Mouse (Mus musculus): ENCODE results near the gene Nr1i3. TPM values are rescaled to one million over a fixed set of nuclear protein-coding genes. Genes with fewer than 3 reads are reported as not detected.

Gene Nr1i3
- polyA plus RNA-seq, 1 experiment, result 28.9 TPM

GRCm38 (mm10) chr1:171223168-171223567, 9.4 kb downstream of the Nr1i3 start:
- TF ChIP-seq POLR2A (IDR thresholded peaks at IDR 0.05; ENCODE audit: low read depth, low read length) (no peak), CTCF (IDR thresholded peaks at IDR 0.05; ENCODE audit: extremely low read depth, insufficient read length, insufficient replicate concordance, low read depth, low read length) (no peak)
- peaks cover 22% of the 10 kb centered on the region for H3K36me3 ChIP-seq (ENCODE audit: control insufficient read depth, insufficient read depth, low read length)
- H3K4me3 ChIP-seq (ENCODE audit: low read depth, low read length), result peak overlapping the region; percentile 84
- 71% methylated on average over 6 of the region's 6 CpGs for WGBS
- H3K27ac ChIP-seq (ENCODE audit: insufficient read depth, low read depth, low read length), result peak overlapping the region; percentile 66; the same call in 1 of the 2 replicates
- H3K27me3 ChIP-seq (ENCODE audit: control insufficient read depth, insufficient read depth, low read length), result no peaks in the 10 kb centered on the region
- peaks cover 14% of the 10 kb centered on the region for H3K4me1 ChIP-seq (ENCODE audit: control insufficient read depth, insufficient read depth, insufficient read length, low read length)

DNA sequence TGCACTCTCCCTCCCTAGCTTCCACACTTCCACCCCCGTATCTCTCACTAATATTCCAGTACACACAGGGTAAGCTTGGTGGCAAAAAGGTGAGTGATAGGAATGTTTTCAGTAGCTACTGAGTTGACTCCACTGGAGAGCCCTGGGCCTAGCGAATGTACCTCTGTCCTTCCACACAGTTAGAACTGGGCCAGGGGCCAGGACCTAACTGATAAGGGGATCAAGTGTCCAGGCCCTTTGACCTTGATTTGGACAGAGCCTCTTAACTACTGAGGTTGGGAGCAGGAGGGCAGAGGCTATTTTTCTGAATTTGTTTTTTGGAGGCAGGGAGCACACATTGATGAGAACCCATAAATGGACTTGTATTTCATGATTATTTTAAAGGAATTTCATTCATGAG, 10.0 kb downstream of the Nr1i3 start:
- TF ChIP-seq POLR2A (IDR thresholded peaks at IDR 0.05; ENCODE audit: low read depth, low read length), result no peak
- TF ChIP-seq CTCF (IDR thresholded peaks at IDR 0.05; ENCODE audit: extremely low read depth, insufficient read length, insufficient replicate concordance, low read depth, low read length), result no peak
- WGBS, result 64% methylated on average over 2 of the region's 2 CpGs
- H3K27me3 ChIP-seq (ENCODE audit: control insufficient read depth, insufficient read depth, low read length), result no peaks in the 10 kb centered on the region
- no peak overlapping the region for H3K27ac ChIP-seq (ENCODE audit: insufficient read depth, low read depth, low read length)
- H3K4me3 ChIP-seq (ENCODE audit: low read depth, low read length), result no peak overlapping the region
- H3K36me3 ChIP-seq (ENCODE audit: control insufficient read depth, insufficient read depth, low read length), result peaks cover 15% of the 10 kb centered on the region
- H3K4me1 ChIP-seq (ENCODE audit: control insufficient read depth, insufficient read depth, insufficient read length, low read length), result peaks cover 14% of the 10 kb centered on the region

- Histone ChIP-seq H3K27me3 (ENCODE audit: control insufficient read depth, insufficient read depth, low read length) (no peaks in the 10 kb centered on the region), H3K4me1 (ENCODE audit: control insufficient read depth, insufficient read depth, insufficient read length, low read length) (peaks cover 14% of the 10 kb centered on the region), H3K36me3 (ENCODE audit: control insufficient read depth, insufficient read depth, low read length) (peaks cover 5% of the 10 kb centered on the region; the same call in 1 of the 2 replicates), H3K4me3 (ENCODE audit: low read depth, low read length) (no peak within 1 kb of the TSS), H3K27ac (ENCODE audit: insufficient read depth, low read depth, low read length) (no peak within 1 kb of the TSS)
- no peak for TF ChIP-seq CTCF (IDR thresholded peaks at IDR 0.05; ENCODE audit: extremely low read depth, insufficient read length, insufficient replicate concordance, low read depth, low read length)
- no peak for TF ChIP-seq POLR2A (IDR thresholded peaks at IDR 0.05; ENCODE audit: low read depth, low read length)
- WGBS, result 78% methylated on average over 5 of the region's 5 CpGs
Measured at GRCm38 (mm10) chr1:171224857-171225256, 11.1 kb downstream of the Nr1i3 start, which contains the start of gene Apoa2. Apoa2 (plus strand) TSS chr1:171225054.

DNA sequence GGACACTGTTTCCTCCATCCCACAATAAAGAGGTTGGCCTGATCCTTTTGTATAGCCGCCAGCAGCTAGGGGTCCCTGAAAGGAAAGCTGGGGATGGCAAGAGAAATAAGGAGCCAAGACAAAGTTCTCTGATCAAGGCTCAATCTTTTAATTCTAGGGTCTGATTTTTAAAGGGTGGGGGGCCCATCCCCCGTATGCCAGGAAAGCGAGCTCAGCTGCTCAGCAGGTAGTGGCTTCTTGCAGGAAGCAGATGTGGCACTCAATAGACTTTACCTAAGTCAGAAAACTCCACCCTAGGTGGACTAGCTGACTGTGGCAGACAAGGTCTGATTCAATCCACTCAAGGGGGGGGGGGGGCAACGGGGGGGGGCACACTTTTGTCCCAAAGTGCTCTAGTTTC, 13.0 kb downstream of the Nr1i3 start:
- TF ChIP-seq POLR2A (IDR thresholded peaks at IDR 0.05; ENCODE audit: low read depth, low read length), result no peak
- TF ChIP-seq CTCF (IDR thresholded peaks at IDR 0.05; ENCODE audit: extremely low read depth, insufficient read length, insufficient replicate concordance, low read depth, low read length), result no peak
- no peak overlapping the region for H3K27ac ChIP-seq (ENCODE audit: insufficient read depth, low read depth, low read length)
- 0 out of 2 replicates have a peak, but pooled peaks cover 1% of the 10 kb centered on the region for H3K36me3 ChIP-seq (ENCODE audit: control insufficient read depth, insufficient read depth, low read length)
- WGBS, result 63% methylated on average over 4 of the region's 4 CpGs
- no peaks in the 10 kb centered on the region for H3K27me3 ChIP-seq (ENCODE audit: control insufficient read depth, insufficient read depth, low read length)
- H3K4me3 ChIP-seq (ENCODE audit: low read depth, low read length), result no peak overlapping the region
- peaks cover 5% of the 10 kb centered on the region; the same call in 1 of the 2 replicates for H3K4me1 ChIP-seq (ENCODE audit: control insufficient read depth, insufficient read depth, insufficient read length, low read length)

DNA sequence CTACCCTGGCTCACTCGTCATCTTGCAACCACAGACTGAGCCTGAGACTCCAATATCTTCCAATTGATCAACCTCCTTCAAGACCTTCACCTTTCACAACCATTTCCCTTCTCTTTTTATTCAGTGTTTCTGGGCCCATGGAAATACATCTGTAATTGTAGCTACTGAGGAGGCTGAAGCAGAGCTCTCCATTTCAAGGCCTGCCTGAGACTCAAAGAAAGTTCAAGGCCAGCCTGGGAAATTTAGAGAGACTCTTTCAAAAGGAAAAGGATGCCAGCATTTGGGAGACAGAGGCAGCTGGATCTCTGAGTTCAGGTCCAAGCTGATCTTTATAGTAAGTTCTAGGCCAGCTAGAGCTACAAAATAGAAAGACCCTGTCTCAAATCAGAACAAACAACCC, 14.1 kb downstream of the Nr1i3 start:
- WGBS, result 79% methylated on average over 1 of the region's 1 CpGs

DNA sequence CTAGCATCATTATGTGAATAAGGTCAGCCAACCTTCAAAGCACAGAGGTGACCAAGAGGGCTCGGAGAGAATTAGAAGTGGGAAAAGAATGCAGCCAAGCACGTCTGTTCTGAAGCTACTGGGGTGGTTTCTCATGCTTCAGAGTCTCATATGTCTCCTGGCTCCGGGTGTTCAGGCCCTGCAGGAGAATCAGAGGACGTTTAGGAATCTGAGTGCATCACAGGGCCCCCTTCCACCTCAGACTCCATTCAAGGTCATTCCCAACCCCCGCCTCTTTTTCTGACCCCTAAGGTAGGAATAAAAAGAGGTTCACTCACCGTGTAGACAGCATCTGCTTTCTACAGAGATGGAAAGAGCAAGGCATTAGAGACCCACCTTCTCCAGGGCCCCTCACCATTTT, 16.0 kb downstream of the Nr1i3 start:
- peaks cover 16% of the 10 kb centered on the region for H3K36me3 ChIP-seq (ENCODE audit: control insufficient read depth, insufficient read depth, low read length)
- WGBS, result 81% methylated on average over 6 of the region's 6 CpGs
- no peak overlapping the region for H3K4me3 ChIP-seq (ENCODE audit: low read depth, low read length)
- no peaks in the 10 kb centered on the region for H3K27me3 ChIP-seq (ENCODE audit: control insufficient read depth, insufficient read depth, low read length)
- TF ChIP-seq CTCF (IDR thresholded peaks at IDR 0.05; ENCODE audit: extremely low read depth, insufficient read length, insufficient replicate concordance, low read depth, low read length) (no peak), POLR2A (IDR thresholded peaks at IDR 0.05; ENCODE audit: low read depth, low read length) (no peak)
- no peaks in the 10 kb centered on the region; the same call in 1 of the 2 replicates for H3K4me1 ChIP-seq (ENCODE audit: control insufficient read depth, insufficient read depth, insufficient read length, low read length)
- H3K27ac ChIP-seq (ENCODE audit: insufficient read depth, low read depth, low read length), result no peak overlapping the region

More for the DNA sequence above, 14.1 kb downstream of the Nr1i3 start:
- Histone ChIP-seq H3K4me1 (ENCODE audit: control insufficient read depth, insufficient read depth, insufficient read length, low read length) (peaks cover 3% of the 10 kb centered on the region; the same call in 1 of the 2 replicates), H3K27me3 (ENCODE audit: control insufficient read depth, insufficient read depth, low read length) (no peaks in the 10 kb centered on the region), H3K27ac (ENCODE audit: insufficient read depth, low read depth, low read length) (no peak overlapping the region), H3K4me3 (ENCODE audit: low read depth, low read length) (no peak overlapping the region), H3K36me3 (ENCODE audit: control insufficient read depth, insufficient read depth, low read length) (0 out of 2 replicates have a peak, but pooled peaks cover 1% of the 10 kb centered on the region)
- TF ChIP-seq CTCF (IDR thresholded peaks at IDR 0.05; ENCODE audit: extremely low read depth, insufficient read length, insufficient replicate concordance, low read depth, low read length), result no peak
- TF ChIP-seq POLR2A (IDR thresholded peaks at IDR 0.05; ENCODE audit: low read depth, low read length), result no peak

DNA sequence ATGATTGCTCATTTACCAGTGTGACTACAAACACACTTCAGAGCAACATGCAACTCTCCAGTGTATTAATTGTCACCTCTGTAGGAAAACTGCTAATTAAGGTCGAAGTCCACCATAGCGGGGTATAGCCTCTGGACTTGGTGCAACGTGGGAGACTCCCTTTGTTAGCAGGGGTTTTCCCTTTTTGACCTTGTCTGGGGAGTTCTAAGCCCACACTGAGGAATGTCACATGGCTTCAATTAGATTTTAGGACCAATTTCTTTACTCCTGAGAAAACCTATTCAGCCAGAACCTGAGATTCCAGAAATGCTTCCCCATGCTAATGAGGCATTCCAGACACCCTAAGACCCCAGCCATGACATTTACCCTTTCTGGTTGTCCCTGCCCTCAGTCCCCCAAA, 16.4 kb downstream of the Nr1i3 start:
- H3K27me3 ChIP-seq (ENCODE audit: control insufficient read depth, insufficient read depth, low read length), result no peaks in the 10 kb centered on the region
- TF ChIP-seq CTCF (IDR thresholded peaks at IDR 0.05; ENCODE audit: extremely low read depth, insufficient read length, insufficient replicate concordance, low read depth, low read length) (no peak), POLR2A (IDR thresholded peaks at IDR 0.05; ENCODE audit: low read depth, low read length) (no peak)
- H3K4me1 ChIP-seq (ENCODE audit: control insufficient read depth, insufficient read depth, insufficient read length, low read length), result no peaks in the 10 kb centered on the region
- H3K4me3 ChIP-seq (ENCODE audit: low read depth, low read length), result no peak overlapping the region
- WGBS, result 44% methylated on average over 3 of the region's 3 CpGs
- peaks cover 21% of the 10 kb centered on the region for H3K36me3 ChIP-seq (ENCODE audit: control insufficient read depth, insufficient read depth, low read length)
- no peak overlapping the region for H3K27ac ChIP-seq (ENCODE audit: insufficient read depth, low read depth, low read length)

Data from small intestine, adult 2 months (tissue).